Mouse (Mus musculus) lung, postnatal 0 days (tissue): Measurements from ENCODE around the gene Cct6b. TPM values are rescaled to one million over a fixed set of nuclear protein-coding genes. Genes with fewer than 3 reads are reported as not detected.

Experiments
- ATAC-seq: fragments of 200-750 bp; cut with Nextera tagmentation; 2 replicates; pipeline ENCODE4 v1.8.0; 2017; ENCODE audit warnings: moderate library complexity
- DNase-seq: peaks from one replicate; pipeline ENCODE4 v3.0.0-alpha.2; 2016; ENCODE audit warnings: low spot score
- H3K27ac ChIP-seq: fragments of 300-500 bp; sonication (generic); 2 replicates; pipeline ENCODE4 v1.5.1; 2014; ENCODE audit warnings: antibody characterized with exemption, mild to moderate bottlenecking, low read length, mixed read lengths
- H3K27me3 ChIP-seq: fragments of 300-500 bp; sonication (generic); replicated peaks from 2 replicates; pipeline ENCODE4 v1.6.1; 2014; ENCODE audit warnings: low read length, mixed read lengths; ENCODE audit not compliant: insufficient read depth
- H3K36me3 ChIP-seq: fragments of 300-500 bp; sonication (generic); 2 replicates; pipeline ENCODE4 v1.6.1; 2014; ENCODE audit warnings: low read length, mixed read lengths; ENCODE audit not compliant: insufficient read depth
- H3K4me1 ChIP-seq: fragments of 300-500 bp; sonication (generic); 2 replicates; pipeline ENCODE4 v1.6.1; 2014; ENCODE audit warnings: antibody characterized with exemption, low read depth, low read length, mixed read lengths; ENCODE audit not compliant: insufficient read depth
- H3K4me2 ChIP-seq: fragments of 300-500 bp; sonication (generic); replicated peaks from 2 replicates; pipeline ENCODE4 v1.6.1; 2014; ENCODE audit warnings: low read depth, mild to moderate bottlenecking, low read length, moderate library complexity, mixed read lengths
- H3K4me3 ChIP-seq: fragments of 300-500 bp; sonication (generic); 2 replicates; pipeline ENCODE4 v1.5.1; 2014; ENCODE audit warnings: low read depth, low read length
- H3K9ac ChIP-seq: fragments of 300-500 bp; sonication (generic); replicated peaks from 2 replicates; pipeline ENCODE4 v1.6.1; 2014; ENCODE audit warnings: low read depth, mild to moderate bottlenecking
- H3K9me3 ChIP-seq: fragments of 300-500 bp; sonication (generic); 2 replicates; pipeline ENCODE4 v1.6.1; 2016; ENCODE audit warnings: low read length, mixed read lengths
- CTCF ChIP-seq: IDR thresholded peaks from 2 replicates; pipeline ENCODE4 v1.5.1; 2016; ENCODE audit warnings: antibody characterized with exemption, mild to moderate bottlenecking
- EP300 ChIP-seq: IDR thresholded peaks from 2 replicates; pipeline ENCODE4 v1.6.1; 2016; ENCODE audit warnings: antibody characterized with exemption, mild to moderate bottlenecking, control low read depth
- WGBS: fragments of 180-500 bp; shearing (Covaris S2); extraction: QIAGEN DNeasy Blood & Tissue Kit; methylation state at CpG from one replicate; pipeline ENCODE4 v1.1.7; 2014; 5-methylcytosine and 5-hydroxymethylcytosine counted together
- polyA plus RNA-seq: library from polyadenylated mRNA; unstranded; fragments of >200 nt; fragmentation: Nextera tagmentation; extraction: Ambion mirVana; gene quantifications from 2 replicates; pipeline ENCODE4 v1.2.1, GENCODE M21; 2015

The Cct6b gene
- 0.31 and 0.35 TPM in 2 replicates for polyA plus RNA-seq

- Histone ChIP-seq H3K36me3 (no peaks in the 10 kb centered on the region), H3K4me3 (peak within 1 kb of the TSS; percentile 92), H3K9me3 (no peaks in the 10 kb centered on the region), H3K27me3 (no peaks in the 10 kb centered on the region), H3K9ac (peak within 1 kb of the TSS; percentile 94), H3K4me1 (peaks cover 10% of the 10 kb centered on the region), H3K4me2 (peak within 1 kb of the TSS; percentile 91), H3K27ac (peak within 1 kb of the TSS; percentile 86)
- under 1% methylated on average over 44 of the region's 44 CpGs for WGBS
- DNase-seq (peak; percentile 98), ATAC-seq (peak; percentile 100)
- TF ChIP-seq EP300 = no peak
- peak; percentile 16; the same call in 1 of the 2 replicates for TF ChIP-seq CTCF
Measured at GRCm38 (mm10) chr11:82763742-82764437, at the start of gene Cct6b, which contains the start of gene Zfp830. Cct6b (minus strand) TSS chr11:82764321. Zfp830 (plus strand) TSS chr11:82764345.

- Histone ChIP-seq H3K4me2 (no peak overlapping the region), H3K9me3 (no peaks in the 10 kb centered on the region), H3K4me1 (no peaks in the 10 kb centered on the region), H3K27ac (no peak overlapping the region), H3K27me3 (no peaks in the 10 kb centered on the region), H3K4me3 (no peak overlapping the region), H3K36me3 (0 out of 2 replicates have a peak, but pooled peaks cover 17% of the 10 kb centered on the region), H3K9ac (no peak overlapping the region)
- no peak for DNase-seq
- no peak for ATAC-seq
- no peak for TF ChIP-seq CTCF
- TF ChIP-seq EP300 = no peak
- WGBS = 63% methylated on average over 5 of the region's 5 CpGs
Measured at GRCm38 (mm10) chr11:82808485-82808884, 44.4 kb upstream of the Cct6b start.

- peaks cover 15% of the 10 kb centered on the region; the same call in 1 of the 2 replicates for H3K36me3 ChIP-seq
- no peak for TF ChIP-seq EP300
- no peak for TF ChIP-seq CTCF
- WGBS = 55% methylated on average over 3 of the region's 3 CpGs
Measured at GRCm38 (mm10) chr11:82807370-82807769, 43.2 kb upstream of the Cct6b start.

GRCm38 (mm10) chr11:82806656-82807055 is 42.5 kb upstream of the Cct6b start:
- no peak overlapping the region for H3K9ac ChIP-seq
- no peak overlapping the region for H3K27ac ChIP-seq
- WGBS = 40% methylated on average over 3 of the region's 3 CpGs
- peaks cover 18% of the 10 kb centered on the region; the same call in 1 of the 2 replicates for H3K36me3 ChIP-seq
- no peaks in the 10 kb centered on the region for H3K9me3 ChIP-seq
- no peaks in the 10 kb centered on the region for H3K4me1 ChIP-seq
- TF ChIP-seq EP300 = no peak
- no peak for TF ChIP-seq CTCF
- H3K4me3 ChIP-seq = no peak overlapping the region
- no peak overlapping the region for H3K4me2 ChIP-seq
- H3K27me3 ChIP-seq = no peaks in the 10 kb centered on the region
- no peak for DNase-seq
- no peak for ATAC-seq

More at GRCm38 (mm10) chr11:82807370-82807769, 43.2 kb upstream of the Cct6b start:
- Histone ChIP-seq H3K27me3 (no peaks in the 10 kb centered on the region), H3K9ac (no peak overlapping the region), H3K4me1 (no peaks in the 10 kb centered on the region), H3K4me3 (no peak overlapping the region), H3K4me2 (no peak overlapping the region), H3K27ac (no peak overlapping the region), H3K9me3 (no peaks in the 10 kb centered on the region)
- DNase-seq (no peak), ATAC-seq (no peak)

GRCm38 (mm10) chr11:82783453-82783852 is 19.3 kb upstream of the Cct6b start:
- H3K9ac ChIP-seq = no peak overlapping the region
- no peaks in the 10 kb centered on the region for H3K27me3 ChIP-seq
- no peaks in the 10 kb centered on the region for H3K9me3 ChIP-seq
- TF ChIP-seq EP300 (no peak), CTCF (no peak)
- H3K4me1 ChIP-seq = peaks cover 8% of the 10 kb centered on the region; the same call in 1 of the 2 replicates
- no peak for ATAC-seq
- peaks cover under 1% of the 10 kb centered on the region; the same call in 1 of the 2 replicates for H3K36me3 ChIP-seq
- H3K4me3 ChIP-seq = no peak overlapping the region
- no peak overlapping the region for H3K4me2 ChIP-seq
- no peak for DNase-seq
- no peak overlapping the region for H3K27ac ChIP-seq
- 77% methylated on average over 11 of the region's 11 CpGs for WGBS

- whole genome bisulfite sequencing = 39% methylated on average over 6 of the region's 6 CpGs
- no peaks in the 10 kb centered on the region for H3K9me3 ChIP-seq
- no peaks in the 10 kb centered on the region for H3K27me3 ChIP-seq
- TF ChIP-seq EP300 (no peak), CTCF (no peak)
- no peak for ATAC-seq
- DNase-seq = no peak
- peak overlapping the region; percentile 95 for H3K4me3 ChIP-seq
- no peaks in the 10 kb centered on the region for H3K36me3 ChIP-seq
- peak overlapping the region; percentile 62 for H3K4me2 ChIP-seq
- peak overlapping the region; percentile 96; the same call in 1 of the 2 replicates for H3K9ac ChIP-seq
- peaks cover 8% of the 10 kb centered on the region; the same call in 1 of the 2 replicates for H3K4me1 ChIP-seq
- peak overlapping the region; percentile 96 for H3K27ac ChIP-seq
Measured at GRCm38 (mm10) chr11:82782197-82782596, 18.1 kb upstream of the Cct6b start.
